Mouse (Mus musculus) CH12.LX (cell line): ENCODE data around the gene Cpne5. TPM values are rescaled to one million over a fixed set of nuclear protein-coding genes. Genes with fewer than 3 reads are reported as not detected.

Source experiments
- DNase-seq: peaks from one replicate; pipeline ENCODE4 v3.0.0-alpha.2; 2013; ENCODE audit errors: extremely low read depth
- H3K27ac ChIP-seq: 2 replicates; pipeline ENCODE4 v1.5.1; 2012; ENCODE audit warnings: low read depth, mild to moderate bottlenecking, control low read depth, moderate library complexity; ENCODE audit not compliant: insufficient read depth
- H3K27me3 ChIP-seq: replicated peaks from 2 replicates; pipeline ENCODE3; 2012; ENCODE audit warnings: inconsistent platforms
- H3K36me3 ChIP-seq, 2 experiments: replicated peaks in 1 of 2; 2 replicates each; pipeline versions ENCODE3 to v1.6.1; 2012; ENCODE audit warnings: inconsistent platforms in 1 of 2, low read length in 1 of 2, mild to moderate bottlenecking in 1 of 2, mixed read lengths in 1 of 2, moderate library complexity in 1 of 2; ENCODE audit not compliant: control insufficient read depth in 1 of 2, insufficient read depth in 1 of 2
- H3K4me1 ChIP-seq, 2 experiments: 2 replicates each; pipeline ENCODE4 v1.6.1; 2012; ENCODE audit warnings: inconsistent platforms in 1 of 2, moderate library complexity in 1 of 2; ENCODE audit not compliant: insufficient read depth in 2 of 2, control insufficient read depth in 1 of 2
- H3K4me2 ChIP-seq: 2 replicates; pipeline ENCODE4 v1.6.1; 2012; ENCODE audit warnings: low read depth, mild to moderate bottlenecking, control low read depth; ENCODE audit not compliant: poor library complexity, insufficient read depth, severe bottlenecking
- H3K4me3 ChIP-seq, 3 experiments: fragments of 150-350 bp in 1 of 3; sonication (generic) in 1 of 3; replicated peaks in 1 of 3; 2 replicates each; pipeline versions ENCODE3 to v1.5.1; 2011 to 2012; ENCODE audit warnings: low read depth in 2 of 3, low read length in 2 of 3, mild to moderate bottlenecking in 2 of 3, moderate library complexity in 2 of 3, control low read depth in 1 of 3, improper control_type of control experiment in 1 of 3, inconsistent platforms in 1 of 3, mixed read lengths in 1 of 3; ENCODE audit not compliant: poor library complexity in 1 of 3
- H3K79me2 ChIP-seq: replicated peaks from 2 replicates; pipeline ENCODE4 v1.6.1; 2012; ENCODE audit warnings: mild to moderate bottlenecking, moderate library complexity; ENCODE audit not compliant: control insufficient read depth, poor library complexity, insufficient read depth, severe bottlenecking; ENCODE audit errors: extremely low read depth
- H3K9ac ChIP-seq: 2 replicates; pipeline ENCODE4 v1.6.1; 2012; ENCODE audit warnings: low read depth, mild to moderate bottlenecking, control low read depth, moderate library complexity; ENCODE audit not compliant: insufficient read depth
- H3K9me3 ChIP-seq: replicated peaks from 2 replicates; pipeline ENCODE3; 2012; ENCODE audit warnings: low read length, inconsistent platforms, mixed read lengths
- BHLHE40 ChIP-seq: IDR thresholded peaks from 2 replicates; pipeline ENCODE4 v1.6.1; 2011; ENCODE audit warnings: mild to moderate bottlenecking, low read depth, low read length, improper control_type of control experiment
- CHD2 ChIP-seq: IDR thresholded peaks from 2 replicates; pipeline ENCODE4 v1.6.1; 2011; ENCODE audit warnings: low read length, improper control_type of control experiment
- ELF1 ChIP-seq: IDR thresholded peaks from 2 replicates; pipeline ENCODE4 v1.6.1; 2014; ENCODE audit warnings: low read depth, mild to moderate bottlenecking, inconsistent platforms, low read length, improper control_type of control experiment
- EP300 ChIP-seq: IDR thresholded peaks from 2 replicates; pipeline ENCODE4 v1.6.1; 2011; ENCODE audit warnings: low read length, improper control_type of control experiment
- ETS1 ChIP-seq: conservative IDR thresholded peaks from 2 replicates; pipeline ENCODE4 v1.6.1; 2012; ENCODE audit warnings: low read depth, mild to moderate bottlenecking, inconsistent platforms, low read length, improper control_type of control experiment, moderate library complexity
- GABPA ChIP-seq: IDR thresholded peaks from 2 replicates; pipeline ENCODE4 v1.6.1; 2012; ENCODE audit warnings: low read depth, low read length, improper control_type of control experiment, inconsistent platforms; ENCODE audit not compliant: insufficient replicate concordance
- IRF4 ChIP-seq: IDR thresholded peaks from 2 replicates; pipeline ENCODE4 v1.6.1; 2014; ENCODE audit warnings: low read depth, mild to moderate bottlenecking, inconsistent platforms, low read length, improper control_type of control experiment
- JUN ChIP-seq: IDR thresholded peaks from 2 replicates; pipeline ENCODE4 v1.6.1; 2011; ENCODE audit warnings: low read depth, mild to moderate bottlenecking, low read length, improper control_type of control experiment, moderate library complexity; ENCODE audit not compliant: insufficient read depth
- KAT2A ChIP-seq: IDR thresholded peaks from 2 replicates; pipeline ENCODE4 v1.6.1; 2012; ENCODE audit warnings: low read length, improper control_type of control experiment, inconsistent platforms; ENCODE audit not compliant: insufficient replicate concordance
- MAX ChIP-seq: IDR thresholded peaks from 2 replicates; pipeline ENCODE4 v1.6.1; 2011; ENCODE audit warnings: low read length, improper control_type of control experiment
- MEF2A ChIP-seq: IDR thresholded peaks from 2 replicates; pipeline ENCODE4 v1.6.1; 2014; ENCODE audit warnings: low read depth, mild to moderate bottlenecking, inconsistent platforms, low read length, improper control_type of control experiment, borderline replicate concordance
- NELFE ChIP-seq: IDR thresholded peaks from 2 replicates; pipeline ENCODE4 v1.6.1; 2011; ENCODE audit warnings: low read depth, low read length, improper control_type of control experiment
- NRF1 ChIP-seq: IDR thresholded peaks from 2 replicates; pipeline ENCODE4 v1.6.1; 2014; ENCODE audit warnings: low read depth, mild to moderate bottlenecking, inconsistent platforms, low read length, improper control_type of control experiment, moderate library complexity
- POLR2AphosphoS2 ChIP-seq: IDR thresholded peaks from 2 replicates; pipeline ENCODE4 v1.6.1; 2011; ENCODE audit warnings: low read depth, low read length, improper control_type of control experiment
- SMC3 ChIP-seq: IDR thresholded peaks from 2 replicates; pipeline ENCODE4 v1.6.1; 2011; ENCODE audit warnings: low read depth, low read length, improper control_type of control experiment
- TCF12 ChIP-seq: IDR thresholded peaks from 2 replicates; pipeline ENCODE4 v1.6.1; 2014; ENCODE audit warnings: low read depth, mild to moderate bottlenecking, inconsistent platforms, low read length, improper control_type of control experiment
- ZKSCAN1 ChIP-seq: IDR thresholded peaks from 2 replicates; pipeline ENCODE4 v1.6.1; 2012; ENCODE audit warnings: low read depth, inconsistent platforms, low read length, improper control_type of control experiment, borderline replicate concordance
- ZMIZ1 ChIP-seq: IDR thresholded peaks from 2 replicates; pipeline ENCODE4 v1.6.1; 2012; ENCODE audit warnings: low read depth, mild to moderate bottlenecking, inconsistent platforms, low read length, improper control_type of control experiment
- ZNF384 ChIP-seq: IDR thresholded peaks from 2 replicates; pipeline ENCODE4 v1.6.1; 2012; ENCODE audit warnings: low read depth, low read length, improper control_type of control experiment, inconsistent platforms
- dilution Hi-C: fragments of 300-500 bp; cut with MboI; formaldehyde crosslinking; loops from 2 replicates; pipeline ENCODE4 v1.14.3; 2020; ENCODE audit warnings: low sequenced_read_pairs; ENCODE audit not compliant: extremely low pct_unique_long_range_greater_than_20kb, extremely low pct_ligation_motif_present
- in situ Hi-C: fragments of 300-500 bp; cut with MboI; formaldehyde crosslinking; loops from 3 replicates; pipeline ENCODE4 v1.14.3; 2019; ENCODE audit warnings: low sequenced_read_pairs, low pct_ligation_motif_present, low pct_unique_long_range_greater_than_20kb, mixed read lengths
- polyA plus RNA-seq: library from polyadenylated mRNA; unstranded; fragments of >175 nt; gene quantifications from 2 replicates; pipeline ENCODE4 v1.2.1, GENCODE M21; 2012; ENCODE audit warnings: low read depth; ENCODE audit not compliant: insufficient read length
- total RNA-seq, 2 experiments: library from RNA; depleted of rRNA; stranded (reverse); fragments of 300-350 nt in 1 of 2; fragments of >200 nt in 1 of 2; gene quantifications; 2 replicates each; pipeline ENCODE4 v1.2.3; 2012 to 2014

Gene Cpne5
- total and polyA plus RNA-seq, 3 experiments, result 0.68 to 1.9 (median 1.3) TPM

DNA sequence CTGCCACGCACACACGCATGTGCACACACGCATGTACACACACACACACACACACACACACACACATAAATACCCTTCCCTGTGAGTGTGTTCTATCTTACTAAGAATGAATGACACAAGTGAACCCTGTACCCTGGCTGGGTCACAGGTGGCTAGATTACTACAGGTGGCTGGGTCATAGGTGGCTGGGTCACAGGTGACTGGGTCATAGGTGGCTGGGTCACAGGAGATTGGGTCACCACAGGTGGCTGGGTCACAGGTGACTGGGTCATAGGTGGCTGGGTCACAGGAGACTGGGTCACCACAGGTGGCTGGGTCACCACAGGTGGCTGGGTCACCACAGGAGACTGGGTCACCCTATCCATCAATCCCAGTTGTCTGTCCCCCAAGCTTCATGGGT, 27.9 kb downstream of the Cpne5 start:
- Histone ChIP-seq H3K4me3 (no peak overlapping the region), H3K9ac (no peak overlapping the region), H3K9me3 (no peaks in the 10 kb centered on the region), H3K79me2 (no peaks in the 10 kb centered on the region), H3K27ac (no peak overlapping the region), H3K27me3 (peaks cover under 1% of the 10 kb centered on the region), H3K4me1 (peaks cover 7 to 28% of the 10 kb centered on the region in 2 experiments), H3K4me2 (no peak overlapping the region), H3K36me3 (no peaks in the 10 kb centered on the region)
- TF ChIP-seq SMC3 (no peak), ELF1 (no peak), KAT2A (no peak), TCF12 (no peak), GABPA (no peak), CHD2 (no peak), JUN (no peak), POLR2AphosphoS2 (no peak), ZMIZ1 (no peak), NELFE (no peak), ZNF384 (no peak), EP300 (no peak)
- DNase-seq, result no peak
- dilution Hi-C loops, result no loop called here
- in situ Hi-C loops, result no loop called here

DNA sequence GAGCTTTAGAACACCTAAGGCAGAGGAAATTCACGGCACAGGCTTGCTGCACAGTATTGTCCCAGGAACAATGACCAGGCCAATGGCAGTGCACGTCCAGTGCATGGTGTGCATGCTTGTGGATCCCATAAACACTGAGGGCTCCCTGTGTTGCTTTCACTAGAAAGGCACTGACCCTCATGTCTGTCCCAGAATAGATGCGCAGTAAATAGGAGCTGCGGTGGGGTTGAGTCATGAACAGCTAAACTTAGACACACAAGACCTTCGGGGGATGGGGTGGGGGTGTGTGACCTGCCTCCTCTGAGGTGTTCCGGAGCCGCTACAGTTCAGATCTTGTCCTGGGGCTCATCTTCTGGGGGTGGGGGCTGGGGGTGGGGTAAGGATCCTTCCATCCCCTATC, 31.9 kb downstream of the Cpne5 start:
- H3K79me2 ChIP-seq, result no peaks in the 10 kb centered on the region
- peaks cover 7 to 12% of the 10 kb centered on the region in 2 experiments for H3K4me1 ChIP-seq
- H3K4me3 ChIP-seq, result no peak overlapping the region
- peak; percentile 47 for DNase-seq
- H3K27me3 ChIP-seq, result no peaks in the 10 kb centered on the region
- no peaks in the 10 kb centered on the region for H3K36me3 ChIP-seq
- in situ Hi-C loops (no loop called here), dilution Hi-C loops (no loop called here)
- no peak overlapping the region for H3K9ac ChIP-seq
- TF ChIP-seq NRF1, result no peak
- TF ChIP-seq ZKSCAN1, result no peak
- TF ChIP-seq ETS1, result 0 out of 2 replicates have a peak, but pooled peaks have one; percentile 4
- no peak for TF ChIP-seq BHLHE40
- no peak for TF ChIP-seq POLR2AphosphoS2
- TF ChIP-seq MEF2A, result peak; percentile 80
- no peak for TF ChIP-seq IRF4
- no peak for TF ChIP-seq MAX
- H3K4me2 ChIP-seq, result peak overlapping the region; percentile 31
- no peaks in the 10 kb centered on the region for H3K9me3 ChIP-seq
- no peak overlapping the region for H3K27ac ChIP-seq
